Mouse (Mus musculus) CD8-positive naive resting alpha-beta T cell, adult 2 months (primary cell): ENCODE data around the gene Ndufs2.

Experiments used
- DNase-seq, 2 experiments: peaks; one replicate each; pipeline ENCODE4 v3.0.0; 2022; ENCODE audit warnings: low read depth in 2 of 2, low spot score in 2 of 2

Ndufs2 gene

DNA sequence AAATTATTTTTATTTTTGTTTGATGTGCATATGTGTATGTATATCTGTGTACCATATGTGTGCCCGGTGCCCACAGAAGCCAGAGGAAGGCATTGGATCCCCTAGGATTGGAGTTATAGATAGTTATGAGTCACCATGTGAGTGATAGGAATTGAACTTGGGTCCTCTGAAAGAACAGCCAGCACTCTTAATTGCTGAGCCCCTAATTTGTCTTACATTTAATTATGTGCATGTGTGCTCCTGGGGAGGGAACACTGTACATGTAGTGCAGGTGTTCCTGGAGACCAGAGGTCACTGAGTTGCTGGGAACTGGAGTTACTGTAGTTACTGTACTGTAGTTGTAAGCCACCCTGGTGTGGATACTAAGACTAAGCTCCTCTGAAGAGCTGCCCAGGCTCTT is 50.4 kb downstream of the Ndufs2 start:
- no peak for DNase-seq

DNA sequence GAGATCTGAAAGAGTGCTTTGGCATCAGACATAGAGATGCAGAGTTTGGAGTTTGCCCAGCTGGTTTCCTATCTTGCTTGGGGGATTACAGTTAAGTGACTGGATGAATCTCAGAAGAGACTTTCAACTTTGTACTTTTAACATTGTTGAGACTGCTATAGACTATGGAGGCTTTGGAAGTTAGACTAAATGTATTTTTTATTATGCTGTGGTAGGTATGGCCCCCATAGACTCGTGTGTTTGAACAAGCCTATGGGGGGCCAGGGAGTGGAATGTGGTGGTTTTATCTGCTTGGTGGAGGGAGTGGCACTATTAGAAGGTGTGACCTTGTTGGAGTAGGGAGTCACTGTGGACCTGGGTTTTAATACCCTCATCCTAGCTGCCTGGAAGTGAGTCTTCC is 51.7 kb downstream of the Ndufs2 start:
- DNase-seq, result no peak

DNA sequence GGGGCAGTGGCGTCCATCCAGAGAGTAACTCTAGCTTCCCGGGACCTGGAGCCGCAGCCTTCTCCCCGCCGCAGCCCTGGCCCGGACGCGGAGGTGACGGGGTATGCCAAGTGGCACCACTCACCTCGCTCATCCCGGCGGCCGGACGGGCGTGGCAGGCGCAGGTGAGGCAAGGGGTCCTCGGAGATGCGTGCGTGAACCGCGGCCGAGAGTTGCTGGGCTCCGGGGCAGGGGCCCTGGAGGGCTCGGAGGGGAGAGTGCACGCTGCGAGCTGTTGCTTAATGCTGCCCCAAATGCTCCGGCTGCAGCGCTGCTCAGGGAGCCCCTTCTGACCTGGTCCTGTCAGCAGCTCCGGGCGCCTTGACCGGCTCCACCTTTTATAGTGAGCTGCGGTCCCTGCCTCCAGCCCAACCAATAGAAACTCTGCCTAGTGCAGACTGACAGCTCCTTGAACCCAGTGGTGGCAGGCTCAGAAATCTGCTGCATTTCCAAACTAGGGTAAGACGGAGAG is 55.2 kb downstream of the Ndufs2 start, which contains the start of gene Pcp4l1:
Gene Pcp4l1, minus strand, starts transcription at position 382 of the 511 bp plus-strand sequence.
- no peak for DNase-seq

DNA sequence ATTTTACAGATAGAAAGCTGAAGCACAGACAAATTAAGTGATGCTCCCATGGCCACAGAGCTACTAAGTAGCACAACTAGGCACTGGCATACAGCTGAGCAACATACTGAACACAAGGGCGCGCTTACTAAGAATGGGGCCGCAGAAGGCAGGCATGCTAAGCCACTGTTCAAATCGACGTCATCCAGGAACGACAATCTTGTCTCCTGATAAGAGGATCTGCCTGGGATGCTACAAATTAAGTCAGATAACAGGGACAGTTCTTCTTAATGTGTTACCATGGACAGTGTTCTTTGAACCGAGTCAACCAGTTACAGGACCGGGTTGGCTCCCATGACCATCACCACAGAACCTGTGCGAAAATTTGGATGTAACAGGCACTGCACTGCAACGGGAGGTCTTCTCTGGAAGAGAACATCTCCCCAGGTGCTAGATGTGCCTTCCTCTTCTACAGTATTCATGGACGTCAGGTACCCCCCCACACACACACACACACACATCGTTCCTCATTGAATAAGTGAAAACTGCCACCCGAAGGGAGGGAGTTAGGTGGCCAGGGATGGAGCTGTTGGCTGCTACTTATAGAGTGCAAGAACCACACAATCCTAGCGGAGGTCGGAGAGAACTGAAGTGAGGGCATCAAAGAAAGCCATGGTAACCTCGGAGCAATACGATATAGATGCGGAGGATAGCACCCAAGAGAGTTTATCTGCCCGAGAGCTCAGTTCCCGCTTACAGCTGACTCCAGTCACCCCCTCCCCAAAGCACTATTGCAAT is 56.0 kb downstream of the Ndufs2 start:
- DNase-seq, result no peak

DNA sequence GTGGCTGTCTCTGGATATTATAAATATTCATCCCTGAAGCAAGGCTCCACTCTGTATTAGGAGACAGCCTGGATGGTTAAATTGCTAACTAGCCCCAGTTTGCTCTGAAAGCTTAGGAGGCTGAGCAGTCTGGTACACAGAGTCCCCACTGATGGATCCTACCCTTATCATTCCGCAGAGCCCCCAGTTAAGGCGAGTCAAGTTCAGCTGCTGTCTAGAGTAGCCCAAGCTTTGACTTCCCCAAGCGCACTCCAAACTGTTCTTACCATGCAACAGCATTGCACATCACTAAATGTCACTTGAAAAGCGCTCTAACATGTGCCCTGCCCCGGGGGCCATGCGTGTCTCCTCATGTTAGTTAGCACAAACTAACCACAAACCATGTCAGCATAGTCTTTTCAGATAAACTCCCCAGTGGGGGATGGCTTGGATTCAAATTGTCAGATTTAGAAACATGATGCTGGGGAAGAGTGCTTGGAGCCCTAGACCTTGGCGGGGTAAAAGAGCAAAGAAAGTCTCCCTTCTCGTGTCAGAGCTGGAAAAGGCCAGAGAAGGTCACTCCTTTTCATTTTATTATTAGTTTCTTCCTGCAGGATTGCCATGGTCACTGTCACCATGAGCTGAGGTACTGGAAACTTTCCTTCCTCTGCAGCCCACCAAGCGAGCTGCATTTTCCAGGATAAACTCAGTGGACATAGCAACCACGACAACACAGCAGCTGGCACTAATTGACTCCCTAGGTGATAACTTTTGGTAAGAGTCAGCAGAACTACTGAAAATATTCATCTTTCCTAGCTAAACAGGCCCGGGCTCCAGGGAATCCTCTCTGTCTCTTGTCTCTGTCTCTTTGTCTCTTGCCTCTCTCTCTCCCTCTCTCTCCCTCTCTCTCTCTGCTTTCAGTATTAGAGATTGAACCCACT is 57.0 kb downstream of the Ndufs2 start:
- no peak for DNase-seq

DNA sequence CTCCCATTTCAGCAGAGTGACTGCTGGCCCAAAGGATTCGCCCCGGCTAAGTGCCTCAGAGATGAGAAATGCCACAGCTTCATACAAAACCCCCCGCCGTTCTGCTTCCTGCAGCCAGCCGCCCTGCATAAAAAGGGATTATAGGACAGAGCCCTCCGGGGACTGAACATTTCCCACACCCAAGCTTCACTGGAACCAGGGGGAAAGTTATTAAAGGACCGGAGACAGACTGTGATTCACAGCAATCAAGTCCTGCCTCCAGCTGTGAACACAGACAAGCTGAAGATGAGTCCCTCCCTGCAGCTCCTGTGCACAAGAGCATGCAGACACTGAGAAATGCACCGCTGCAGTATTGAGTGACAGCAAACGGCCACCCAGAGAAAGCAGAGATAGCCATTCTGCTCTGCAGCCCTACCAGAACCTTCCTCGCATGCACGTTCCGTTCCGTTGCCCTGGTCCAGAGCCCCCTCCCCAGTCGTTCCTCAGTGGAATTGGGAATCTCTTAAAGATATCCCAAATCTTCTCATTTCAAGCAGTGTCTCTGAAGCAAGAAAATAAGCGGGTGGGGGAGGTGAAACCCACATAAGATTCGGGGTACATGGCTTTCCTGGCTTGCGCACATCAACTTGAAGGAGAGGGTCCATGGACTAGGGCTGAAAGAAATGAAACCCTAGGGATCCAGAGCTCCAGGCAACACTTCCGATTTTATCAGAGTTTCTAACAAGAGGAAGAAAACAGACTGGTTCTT is 57.9 kb downstream of the Ndufs2 start:
- DNase-seq, result no peak

DNA sequence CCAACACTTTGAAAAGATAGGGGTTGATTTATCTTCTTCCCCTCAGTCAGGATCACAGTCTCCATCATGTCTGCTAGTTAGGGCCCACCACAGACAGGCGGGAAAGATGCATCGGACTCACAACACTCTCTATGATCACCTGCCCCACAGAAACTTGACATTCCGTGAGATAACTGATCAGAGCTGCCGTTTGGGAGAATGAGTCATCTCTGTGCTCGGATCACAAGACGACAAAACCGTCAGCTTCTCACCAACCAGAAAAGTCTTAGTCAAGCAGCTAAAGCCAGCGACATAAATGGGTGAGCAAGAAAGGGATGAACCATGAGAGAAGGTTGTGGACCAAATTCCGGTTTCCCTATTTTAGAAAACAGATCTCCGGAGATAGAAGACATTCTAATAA is 58.9 kb downstream of the Ndufs2 start:
- DNase-seq, result no peak

DNA sequence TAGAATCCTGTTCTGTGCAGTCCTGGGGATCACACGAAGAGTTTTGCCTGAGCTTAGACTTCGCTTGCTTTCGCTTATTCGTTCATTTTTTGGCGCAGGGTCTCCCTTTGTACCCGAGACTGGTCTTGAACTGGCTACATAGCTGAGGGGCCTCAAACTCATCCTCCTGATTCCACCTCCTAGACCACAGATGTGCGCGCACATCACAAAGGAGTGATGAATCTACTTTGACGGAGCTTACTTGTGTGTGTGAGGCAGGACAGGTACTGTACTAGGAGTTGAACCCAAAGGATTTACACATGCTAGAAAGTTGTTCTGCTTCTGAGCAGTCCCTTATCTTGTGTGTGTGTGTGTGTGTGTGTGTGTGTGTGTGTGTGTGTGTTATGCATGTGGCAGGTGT is 60.4 kb downstream of the Ndufs2 start:
- DNase-seq, result no peak

DNA sequence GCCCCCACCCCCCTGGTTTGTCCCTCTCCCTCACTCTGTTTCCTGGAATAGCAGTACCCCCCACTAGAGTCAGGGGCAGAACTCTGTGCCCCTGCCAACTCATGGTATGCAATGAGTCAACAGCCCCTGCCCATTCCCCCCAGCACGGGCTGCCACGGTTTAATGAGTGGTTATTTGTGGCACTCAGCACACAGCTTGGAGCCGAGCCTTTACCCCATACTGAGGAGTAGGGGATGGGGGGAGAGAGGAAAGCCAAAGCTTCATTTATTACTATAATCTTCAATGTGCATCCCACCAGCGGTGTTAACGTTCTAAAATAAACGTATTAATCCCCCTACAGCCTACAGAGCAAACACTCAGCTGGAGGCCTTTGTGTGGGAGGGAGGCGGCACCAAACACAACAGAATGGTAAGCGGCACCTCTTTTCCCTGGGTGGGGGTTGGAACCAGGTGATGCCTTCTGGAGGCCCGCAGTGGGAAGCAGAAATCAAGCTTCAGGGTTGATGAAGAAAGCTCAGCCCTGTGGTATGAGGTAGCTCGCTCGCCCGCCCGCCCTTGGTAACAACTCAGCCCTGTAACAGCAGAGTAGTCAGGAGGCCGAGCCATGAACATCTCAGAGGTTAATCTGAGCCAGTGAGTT is 61.6 kb downstream of the Ndufs2 start:
- no peak for DNase-seq

DNA sequence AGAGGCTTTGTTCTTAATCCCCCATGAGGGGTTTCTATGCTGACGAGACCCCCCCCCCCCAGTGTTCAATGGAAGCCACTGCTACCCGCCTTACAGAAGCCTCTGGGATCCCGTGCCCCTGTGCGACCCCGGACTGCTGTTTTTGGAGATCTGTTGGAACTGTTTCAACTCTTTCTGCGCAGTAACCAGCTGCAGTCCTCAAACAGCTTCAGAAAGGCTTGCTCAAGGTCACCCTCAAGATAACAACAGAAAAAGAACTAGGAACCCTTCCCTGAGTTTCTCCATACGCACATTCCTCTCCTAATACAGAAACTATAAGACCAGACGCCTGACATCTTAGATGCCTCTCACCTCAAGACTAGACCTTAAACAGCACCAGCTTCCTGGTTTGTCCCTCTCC is 62.1 kb downstream of the Ndufs2 start:
- no peak for DNase-seq

DNA sequence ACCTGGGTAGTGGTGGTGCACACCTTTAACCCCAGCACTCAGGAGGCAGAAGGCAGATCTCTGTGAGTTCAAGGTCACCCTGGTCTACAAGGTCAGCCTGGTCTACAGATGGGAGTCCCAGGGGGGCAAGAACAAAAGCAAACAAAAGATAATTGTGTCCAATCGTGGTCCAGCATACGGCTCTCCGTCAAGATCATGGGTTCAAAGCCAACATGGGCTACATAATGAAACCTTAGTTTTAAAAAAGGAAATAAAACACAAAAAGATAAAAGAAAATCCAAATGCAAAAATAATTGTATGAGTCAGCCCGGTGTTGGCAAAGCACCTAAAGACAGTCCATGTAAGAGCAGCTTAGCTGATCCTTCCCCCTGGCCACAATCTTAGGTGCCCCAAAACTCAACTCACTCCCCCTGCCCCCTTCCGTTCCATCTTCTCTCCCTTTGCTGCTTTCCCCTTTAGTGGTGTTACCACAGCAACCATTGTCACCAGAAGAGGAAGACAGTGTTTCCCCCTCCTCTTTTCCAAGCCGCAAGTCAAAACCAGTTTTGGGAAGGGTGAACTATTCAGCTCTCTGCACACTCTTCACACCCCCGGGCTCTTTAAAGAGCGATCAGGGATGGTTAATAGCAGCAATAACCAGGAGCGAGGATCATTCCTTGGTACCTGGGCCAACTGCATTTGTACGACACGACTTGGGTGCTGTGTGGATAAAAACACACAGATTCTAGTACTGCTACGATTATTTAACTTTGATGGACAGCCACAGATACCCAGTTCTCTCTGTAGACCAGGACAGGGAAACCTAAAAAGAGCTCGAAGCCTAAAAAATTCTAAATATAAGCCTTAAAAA is 63.1 kb downstream of the Ndufs2 start:
- DNase-seq, result no peak

DNA sequence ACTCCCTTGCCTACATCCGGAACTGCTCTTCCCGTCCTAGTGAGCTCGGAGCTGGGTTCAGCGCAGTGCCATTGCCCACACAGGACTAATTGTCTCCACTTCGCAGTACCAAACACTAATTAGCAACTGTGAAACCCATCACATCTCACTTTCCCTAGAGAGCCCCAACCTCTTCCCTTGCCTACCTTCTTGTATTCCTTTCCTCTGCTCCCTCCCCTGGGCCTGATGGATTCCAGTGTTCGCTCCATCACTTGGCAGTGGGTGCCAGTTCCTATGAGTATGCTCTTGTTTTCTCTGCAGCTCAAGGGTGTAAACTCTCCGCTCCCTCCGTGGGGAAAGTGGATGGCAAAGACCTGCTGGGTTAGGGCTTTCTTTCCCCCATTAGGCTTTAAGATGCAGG is 65.5 kb downstream of the Ndufs2 start:
- DNase-seq, result no peak
